Mouse (Mus musculus) bone marrow, adult 2 months (tissue): ENCODE measurements around the gene Ncapd2.

Experiments
- CTCF ChIP-seq: fragments of 200-500 bp; IDR thresholded peaks from 2 replicates; pipeline ENCODE4 v1.5.1; 2011; ENCODE audit warnings: low read length, control low read depth; ENCODE audit not compliant: control insufficient read depth, insufficient read depth
- POLR2A ChIP-seq: fragments of 200-500 bp; IDR thresholded peaks from 2 replicates; pipeline ENCODE4 v1.6.1; 2011; ENCODE audit warnings: low read depth, mild to moderate bottlenecking, control low read depth, low read length, borderline replicate concordance; ENCODE audit not compliant: control insufficient read depth

DNA sequence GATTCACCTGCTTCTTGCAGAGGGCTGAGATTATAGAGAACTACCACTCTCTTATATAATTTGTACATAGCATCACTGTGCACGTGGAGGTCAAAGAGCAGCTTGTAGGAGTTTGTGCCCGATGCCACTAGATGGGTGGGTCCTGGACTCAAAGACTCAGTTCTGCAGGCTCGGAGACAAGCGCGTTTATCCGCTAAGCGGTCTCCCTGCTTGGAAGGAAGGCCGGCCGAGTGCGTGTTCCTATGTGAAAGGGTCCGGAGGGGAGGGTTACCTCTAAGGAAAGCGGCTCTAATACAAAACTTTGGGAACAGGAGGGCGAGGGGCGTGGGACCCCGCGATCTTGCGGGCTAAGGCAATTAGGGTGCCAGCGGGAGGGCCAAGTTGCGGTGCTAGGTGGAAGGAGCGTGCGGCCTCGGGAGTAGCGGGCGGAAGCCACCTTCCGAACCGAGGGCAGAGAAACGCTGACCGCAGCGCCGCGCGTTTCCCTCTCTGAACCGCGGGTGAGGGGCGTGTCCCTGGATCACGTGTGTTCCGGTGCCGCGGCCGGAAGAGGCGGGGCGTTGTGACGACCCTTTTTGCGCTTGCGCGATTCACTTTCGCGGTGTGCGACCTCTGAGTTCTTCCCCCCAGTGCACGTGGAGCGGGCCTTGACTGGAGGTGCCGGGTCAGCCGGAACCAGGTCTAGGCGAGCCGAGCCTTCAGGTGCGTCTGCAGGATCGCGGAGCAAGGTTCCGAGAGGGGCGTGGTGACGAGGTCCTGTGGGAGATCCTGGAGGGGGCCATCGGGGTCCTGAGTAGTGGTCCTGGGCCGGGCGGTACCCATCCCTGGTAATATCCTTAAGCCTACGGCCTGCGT, 60.0 kb downstream of the Ncapd2 start, which contains the start of gene Nop2:
- TF ChIP-seq CTCF, result no peak
- peak; percentile 83; the same call in 1 of the 2 replicates for TF ChIP-seq POLR2A
